ENCODE assay signal across 24 mouse cellular contexts in the genomic region with DNA sequence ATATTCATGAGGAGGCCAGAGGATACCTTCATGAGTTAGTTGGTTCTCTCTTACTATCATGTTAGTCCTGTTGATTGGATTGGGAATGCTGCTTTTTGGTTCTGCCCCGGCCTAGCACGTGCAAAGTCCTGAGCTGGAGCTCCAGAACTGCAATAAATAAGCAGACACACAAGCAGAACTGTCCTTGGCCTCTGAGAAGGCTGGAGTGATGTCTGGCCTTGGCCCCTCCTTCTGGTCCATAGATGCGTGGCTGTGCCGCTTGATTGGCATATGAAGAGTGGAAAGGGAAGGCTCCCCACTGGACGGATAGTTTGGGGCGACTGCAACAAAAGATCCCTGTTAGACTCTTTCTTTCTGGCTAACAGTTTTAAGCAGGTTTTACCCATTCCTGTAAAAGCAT. TPM values are rescaled to one million over a fixed set of nuclear protein-coding genes. Genes with fewer than 3 reads are reported as not detected.
A peak's percentile ranks its signal among the peaks of the same experiment; 100 is the strongest.
DNase-seq lines count a peak whose midpoint lies in the region; ATAC-seq lines count a peak whose summit lies in the region.
"Had no signal": no experiment of that assay in that cellular context is flagged by ENCODE, and none has a peak within 500 bp of the region (broad histone marks: within the 10 kb centered on the region; RNA-seq: fewer than 3 reads in every experiment).

No protein-coding gene starts in this region.

- WGBS in heart, embryonic 13.5 days, result 82% methylated on average over 6 of the region's 6 CpGs
- 85% methylated on average over 6 of the region's 6 CpGs for WGBS in heart, embryonic 10.5 days
- 86% methylated on average over 6 of the region's 6 CpGs for WGBS in lung, embryonic 15.5 days

- DNase-seq in adrenal gland, adult (ENCODE audit: inconsistent age in 2 of 2, low spot score in 1 of 2), result peak; percentile 47 to 73
- DNase-seq in adrenal gland, adult 18-20 months (ENCODE audit: low spot score in 2 of 2), result no peak
- DNase-seq in heart, embryonic 10.5 days (ENCODE audit: low spot score), result no peak
- DNase-seq in lung, postnatal 36 days, result no peak
- DNase-seq in adrenal gland, postnatal 10 days, result peak; percentile 20
- no peak for DNase-seq in cerebellum, adult 11-12 months
- DNase-seq: B cell, adult 2 months; cerebellum, adult 11 months; cerebellum, adult 9-10 months; cerebellum, postnatal 25 days; gastrocnemius, postnatal 10 days; heart, postnatal 4 days had no signal

- ATAC-seq in heart, embryonic 13.5 days (ENCODE audit: extremely low read depth, insufficient number of reproducible peaks, low FRiP score, low TSS enrichment), result no peak
- no peak for ATAC-seq in lung, embryonic 15.5 days (ENCODE audit: borderline replicate concordance, extremely low read depth, low FRiP score, low TSS enrichment)
- ATAC-seq: CD4-positive, CD25-positive, alpha-beta regulatory T cell, adult 4 months; forebrain, embryonic 16.5 days; hindbrain, embryonic 16.5 days; inflammation-experienced regulatory T-cells, adult 6 months; intestine, postnatal 0 days had no signal

- no peaks in the 10 kb centered on the region for H3K27me3 ChIP-seq in heart, embryonic 13.5 days (replicated peaks)
- no peaks in the 10 kb centered on the region for H3K27me3 ChIP-seq in heart, embryonic 10.5 days (ENCODE audit: insufficient read depth, poor library complexity, severe bottlenecking)
- H3K27me3 ChIP-seq in lung, embryonic 15.5 days, result no peaks in the 10 kb centered on the region
- H3K27me3 ChIP-seq: embryonic facial prominence, embryonic 13.5 days; forebrain, embryonic 12.5 days; hindbrain, embryonic 12.5 days had no signal

- H3K4me3 ChIP-seq in heart, embryonic 13.5 days, result no peak overlapping the region
- H3K4me3 ChIP-seq in heart, embryonic 10.5 days, result no peak overlapping the region
- H3K4me3 ChIP-seq in lung, embryonic 15.5 days, result no peak overlapping the region
- H3K4me3 ChIP-seq: embryonic facial prominence, embryonic 13.5 days; forebrain, embryonic 12.5 days; hindbrain, embryonic 12.5 days had no signal

- no peak overlapping the region for H3K4me2 ChIP-seq in heart, embryonic 13.5 days
- H3K4me2 ChIP-seq in lung, embryonic 15.5 days, result no peak overlapping the region
- H3K4me2 ChIP-seq: embryonic facial prominence, embryonic 13.5 days; forebrain, embryonic 12.5 days; hindbrain, embryonic 12.5 days had no signal

- H3K36me3 ChIP-seq in heart, embryonic 13.5 days, result no peaks in the 10 kb centered on the region
- H3K36me3 ChIP-seq in heart, embryonic 10.5 days, result no peaks in the 10 kb centered on the region
- no peaks in the 10 kb centered on the region for H3K36me3 ChIP-seq in lung, embryonic 15.5 days
- H3K36me3 ChIP-seq: embryonic facial prominence, embryonic 13.5 days; forebrain, embryonic 12.5 days; G1E; hindbrain, embryonic 12.5 days had no signal

- H3K4me1 ChIP-seq in heart, embryonic 13.5 days, result peaks cover 32% of the 10 kb centered on the region
- peaks cover 5% of the 10 kb centered on the region; the same call in 1 of the 2 replicates for H3K4me1 ChIP-seq in heart, embryonic 10.5 days
- H3K4me1 ChIP-seq in lung, embryonic 15.5 days, result peaks cover 17% of the 10 kb centered on the region
- H3K4me1 ChIP-seq: embryonic facial prominence, embryonic 13.5 days; forebrain, embryonic 12.5 days; hindbrain, embryonic 12.5 days had no signal

- no peaks in the 10 kb centered on the region for H3K9me3 ChIP-seq in heart, embryonic 13.5 days
- H3K9me3 ChIP-seq in heart, embryonic 10.5 days, result no peaks in the 10 kb centered on the region
- H3K9me3 ChIP-seq in lung, embryonic 15.5 days, result no peaks in the 10 kb centered on the region
- H3K9me3 ChIP-seq: embryonic facial prominence, embryonic 13.5 days; forebrain, embryonic 12.5 days; G1E; hindbrain, embryonic 12.5 days had no signal

- H3K27ac ChIP-seq in heart, embryonic 13.5 days (replicated peaks), result peak overlapping the region; percentile 59
- no peak overlapping the region for H3K27ac ChIP-seq in heart, embryonic 10.5 days
- H3K27ac ChIP-seq in lung, embryonic 15.5 days, result peak overlapping the region; percentile 73
- H3K27ac ChIP-seq: embryonic facial prominence, embryonic 13.5 days; forebrain, embryonic 12.5 days; hindbrain, embryonic 12.5 days had no signal

- no peak overlapping the region for H3K9ac ChIP-seq in heart, embryonic 13.5 days
- no peak overlapping the region for H3K9ac ChIP-seq in lung, embryonic 15.5 days
- H3K9ac ChIP-seq: embryonic facial prominence, embryonic 13.5 days; forebrain, embryonic 12.5 days; hindbrain, embryonic 12.5 days had no signal

RNA-seq across cellular contexts. Expression of a gene that starts 13.4 kb away (rescaled TPM):
- total RNA-seq in adrenal gland, adult 18-20 months (2021), result 100 to 1,000 TPM; 192 to 202 TPM
- 290 and 310 TPM in 2 replicates for polyA plus RNA-seq in heart, embryonic 13.5 days (2015; fragmentation: Nextera tagmentation; extraction: Ambion mirVana)
- polyA plus RNA-seq in heart, embryonic 10.5 days (2016; fragmentation: Nextera tagmentation; extraction: Ambion mirVana), result 10.7 and 12.2 TPM in 2 replicates
- polyA plus RNA-seq in lung, embryonic 15.5 days (2015; fragmentation: Nextera tagmentation; extraction: Ambion mirVana), result 918 and 931 TPM in 2 replicates
- 100 to 1,000 TPM; 187 to 232 TPM for total RNA-seq in adrenal gland, postnatal 10 days (2021)
- polyA plus RNA-seq: CD4-positive, CD25-positive, alpha-beta regulatory T cell, adult 4 months; G1E; inflammation-experienced regulatory T-cells, adult 6 months had no signal

RNA-seq across cellular contexts. Expression of a gene that starts 31.5 kb away (rescaled TPM):
- total RNA-seq in adrenal gland, adult 18-20 months (2021), result 1 to 10 TPM; 3.0 TPM
- 13.3 and 15.6 TPM in 2 replicates for polyA plus RNA-seq in heart, embryonic 13.5 days (2015; fragmentation: Nextera tagmentation; extraction: Ambion mirVana)
- 12.8 and 15.8 TPM in 2 replicates for polyA plus RNA-seq in heart, embryonic 10.5 days (2016; fragmentation: Nextera tagmentation; extraction: Ambion mirVana)
- polyA plus RNA-seq in lung, embryonic 15.5 days (2015; fragmentation: Nextera tagmentation; extraction: Ambion mirVana), result 6.6 and 7.1 TPM in 2 replicates
- total RNA-seq in adrenal gland, postnatal 10 days (2021), result 1 to 10 TPM; 5.9 to 7.5 TPM

RNA-seq across cellular contexts. Expression of a gene that starts 32.9 kb away (rescaled TPM):
- total RNA-seq in adrenal gland, adult 18-20 months (2021), result not detected
- polyA plus RNA-seq in heart, embryonic 13.5 days (2015; fragmentation: Nextera tagmentation; extraction: Ambion mirVana), result 0.80 and 0.96 TPM in 2 replicates
- 0.55 and 0.73 TPM in 2 replicates for polyA plus RNA-seq in heart, embryonic 10.5 days (2016; fragmentation: Nextera tagmentation; extraction: Ambion mirVana)
- 0.40 and 0.62 TPM in 2 replicates for polyA plus RNA-seq in lung, embryonic 15.5 days (2015; fragmentation: Nextera tagmentation; extraction: Ambion mirVana)
- under 1 TPM; 0.15 to 0.27 TPM for total RNA-seq in adrenal gland, postnatal 10 days (2021)
- total RNA-seq: gastrocnemius, postnatal 4 days had no signal
- polyA plus RNA-seq: forebrain, embryonic 12.5 days; G1E; hindbrain, embryonic 12.5 days had no signal

RNA-seq across cellular contexts. Expression of a gene that starts 34.6 kb away (rescaled TPM):
- total RNA-seq in adrenal gland, adult 18-20 months (2021), result not detected
- polyA plus RNA-seq in heart, embryonic 13.5 days (2015; fragmentation: Nextera tagmentation; extraction: Ambion mirVana), result 0.36 TPM in 1 of 2 replicates, not detected in the other
- polyA plus RNA-seq in heart, embryonic 10.5 days (2016; fragmentation: Nextera tagmentation; extraction: Ambion mirVana), result not detected in 2 replicates
- 0.47 TPM in 1 of 2 replicates, not detected in the other for polyA plus RNA-seq in lung, embryonic 15.5 days (2015; fragmentation: Nextera tagmentation; extraction: Ambion mirVana)
- under 1 TPM in 1 of 2 experiments, not detected in 1; 0.60 TPM for total RNA-seq in adrenal gland, postnatal 10 days (2021)
- total RNA-seq: gastrocnemius, postnatal 10 days; gastrocnemius, postnatal 4 days; heart, postnatal 4 days had no signal
- polyA plus RNA-seq: embryonic facial prominence, embryonic 13.5 days; forebrain, embryonic 12.5 days; forebrain, embryonic 16.5 days; G1E; hindbrain, embryonic 12.5 days; inflammation-experienced regulatory T-cells, adult 6 months had no signal

RNA-seq across cellular contexts. Expression of a gene that starts 52.6 kb away (rescaled TPM):
- 10 to 100 TPM; 20.0 to 25.7 TPM for total RNA-seq in adrenal gland, adult 18-20 months (2021)
- polyA plus RNA-seq in heart, embryonic 13.5 days (2015; fragmentation: Nextera tagmentation; extraction: Ambion mirVana), result 85.1 and 86.5 TPM in 2 replicates
- 105 and 111 TPM in 2 replicates for polyA plus RNA-seq in heart, embryonic 10.5 days (2016; fragmentation: Nextera tagmentation; extraction: Ambion mirVana)
- 69.8 and 82.9 TPM in 2 replicates for polyA plus RNA-seq in lung, embryonic 15.5 days (2015; fragmentation: Nextera tagmentation; extraction: Ambion mirVana)
- total RNA-seq in adrenal gland, postnatal 10 days (2021), result 10 to 100 TPM; 43.0 to 44.5 TPM

Comparison
In these comparisons a context has a peak if more than half of its experiments do, and no peak if none do; other contexts are left out.
1. DNase-seq: peak in adrenal gland, adult (2 of 2) and adrenal gland, postnatal 10 days (single experiment); none in adrenal gland, adult 18-20 months (0 of 2), heart, embryonic 10.5 days (single experiment), lung, postnatal 36 days (single experiment) and cerebellum, adult 11-12 months (single experiment).
2. RNA of a gene that starts 13.4 kb away (polyA plus RNA-seq): 918 to 931 TPM in lung, embryonic 15.5 days and 290 to 310 TPM in heart, embryonic 13.5 days; 10.7 to 12.2 TPM in heart, embryonic 10.5 days; every median in the first group is over 10 times any median in the second.